Mouse (Mus musculus): Measurements from ENCODE around the gene 4930402F06Rik.

4930402F06Rik gene

DNA sequence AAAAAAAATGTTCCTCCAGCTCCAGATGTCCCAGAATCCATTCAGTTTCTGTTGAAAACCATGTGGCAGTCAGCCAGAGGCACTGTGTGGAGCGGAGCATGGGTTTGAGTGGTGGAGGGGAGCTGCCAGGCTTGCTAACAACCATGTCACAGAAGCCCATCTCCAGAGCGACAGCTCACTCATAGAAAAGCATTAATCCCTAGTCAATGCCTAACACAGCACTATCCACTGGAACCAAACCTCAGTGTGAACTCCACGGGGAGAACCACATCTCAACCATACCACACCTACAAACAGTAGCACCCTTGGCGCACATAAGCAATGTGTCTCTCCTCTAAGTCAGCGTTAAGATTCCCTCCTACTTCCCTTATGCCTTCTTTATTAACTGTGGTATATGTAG is at the start of gene 4930402F06Rik:
TSS of gene 4930402F06Rik (minus strand) at position 80 of the 400 bp plus-strand sequence.
- ATAC-seq (ENCODE audit: low TSS enrichment): peak; percentile 88

DNA sequence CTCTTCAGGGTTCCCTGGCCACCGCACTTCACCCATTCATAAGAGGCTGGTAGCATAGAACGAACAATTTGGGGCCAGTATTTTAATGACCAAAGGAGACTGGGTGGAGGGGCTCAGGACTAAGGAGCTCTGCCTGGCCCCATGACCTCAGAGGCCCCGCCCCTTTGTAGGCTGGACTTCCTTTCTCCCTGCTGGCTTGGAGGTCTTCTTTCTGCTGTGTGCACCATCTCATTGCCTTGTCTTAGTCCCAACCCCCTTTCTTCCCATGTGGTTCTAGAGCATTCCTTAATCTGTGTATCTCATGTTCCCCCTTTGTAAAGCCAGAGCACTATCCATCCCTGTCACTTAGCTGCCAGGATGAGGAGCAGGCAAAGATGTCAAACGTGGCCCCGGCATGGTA is 49.3 kb upstream of the 4930402F06Rik start:
- no peak for ATAC-seq (ENCODE audit: low TSS enrichment)

DNA sequence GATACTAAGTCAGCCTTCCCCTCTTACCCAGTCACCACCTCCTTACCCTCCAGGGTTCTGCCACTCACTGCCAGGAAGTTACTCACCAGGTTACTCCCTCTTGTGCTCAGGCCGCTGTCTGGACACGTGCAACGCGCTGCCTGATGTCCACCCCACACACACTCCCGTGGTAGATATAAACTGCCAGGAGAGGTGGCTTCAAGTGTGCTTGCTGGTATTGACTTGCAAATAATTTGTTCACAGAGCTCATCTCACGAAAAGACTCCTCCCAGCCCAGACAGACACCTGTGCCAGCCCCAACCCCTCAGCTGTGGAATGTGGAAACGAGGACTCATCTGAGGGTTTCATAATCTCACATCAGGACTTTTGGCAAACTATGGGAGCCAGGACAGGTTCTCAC is 48.6 kb upstream of the 4930402F06Rik start:
- no peak for ATAC-seq (ENCODE audit: low TSS enrichment)

DNA sequence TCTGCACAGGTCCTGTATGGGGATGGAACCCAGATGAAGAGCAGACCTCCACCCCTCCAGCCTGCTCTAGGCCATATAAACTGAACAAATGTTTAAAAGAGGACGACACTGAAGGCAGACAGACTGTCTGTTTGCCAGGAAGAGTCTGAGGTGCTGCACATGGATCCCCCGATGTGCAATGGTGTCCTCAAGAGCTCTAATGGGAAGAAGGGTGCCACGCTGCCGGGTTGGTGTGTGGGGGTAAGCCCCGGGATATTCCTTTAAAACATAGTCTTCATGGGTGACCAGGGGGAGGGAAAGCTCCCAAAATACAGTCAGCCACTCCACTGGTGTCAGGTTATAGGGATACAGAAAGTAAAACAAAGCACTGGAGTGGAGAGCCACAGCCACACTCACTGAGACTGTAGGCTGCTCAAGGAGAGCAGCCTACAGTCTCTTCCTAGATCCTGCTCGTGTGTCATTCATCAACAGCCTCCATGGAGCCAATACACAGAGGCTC is 47.8 kb upstream of the 4930402F06Rik start:
- no peak for ATAC-seq (ENCODE audit: low TSS enrichment)

DNA sequence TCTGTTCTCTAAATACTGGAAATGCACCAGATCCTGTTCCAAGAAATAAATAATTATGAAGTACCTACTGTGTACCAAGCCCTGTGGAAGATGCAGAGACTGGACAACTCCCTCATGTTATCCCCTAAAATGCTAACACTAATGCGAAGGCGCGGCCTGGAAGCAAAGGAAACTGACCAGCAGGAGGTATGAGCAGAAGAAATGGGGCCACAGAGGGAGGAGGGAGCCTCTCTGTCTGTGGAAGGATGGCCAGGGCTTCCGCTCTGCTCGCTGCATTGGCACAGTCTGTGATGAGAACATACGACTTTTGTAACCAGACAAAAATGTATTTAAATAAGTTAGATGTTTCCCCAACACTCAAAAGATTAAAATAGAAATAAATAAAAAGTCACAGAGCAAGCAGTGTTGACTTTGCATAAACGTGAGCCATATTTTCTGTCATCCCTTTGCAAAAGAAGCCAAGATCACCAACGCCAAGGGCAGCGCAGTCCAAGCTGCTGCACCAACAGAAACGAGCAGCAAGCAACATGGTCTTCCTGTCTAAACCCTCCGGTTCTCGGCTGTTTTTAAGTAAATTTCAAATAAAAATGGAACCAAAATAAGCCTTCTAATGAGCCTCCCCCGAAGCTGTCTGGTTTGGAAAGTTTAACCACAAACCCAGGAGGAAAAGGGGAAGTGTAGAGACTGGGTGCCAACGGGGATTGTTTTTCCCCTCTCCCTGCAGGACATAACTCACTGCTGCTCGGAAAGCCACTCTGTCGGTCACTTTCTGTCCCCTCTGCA is 47.2 kb upstream of the 4930402F06Rik start:
- ATAC-seq (ENCODE audit: low TSS enrichment): no peak

DNA sequence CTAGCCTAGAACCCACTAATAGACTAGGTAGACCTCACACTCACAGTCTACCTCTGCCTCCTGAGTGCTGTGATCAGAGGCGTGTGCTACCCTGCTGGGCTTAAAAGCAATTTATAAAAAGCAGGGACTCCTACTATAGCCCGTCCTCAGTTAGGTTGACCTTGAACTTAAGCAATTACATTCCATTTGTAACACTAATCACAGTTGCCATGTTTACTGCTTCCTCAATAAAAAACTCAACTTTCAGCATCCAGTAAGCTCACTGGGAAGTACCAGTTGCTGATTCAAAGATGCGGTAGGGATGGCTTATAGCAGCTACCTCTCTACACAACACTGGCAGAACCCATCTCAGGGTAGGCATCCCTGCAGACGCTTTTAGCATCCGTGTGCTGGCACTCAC is 46.4 kb upstream of the 4930402F06Rik start:
- no peak for ATAC-seq (ENCODE audit: low TSS enrichment)

DNA sequence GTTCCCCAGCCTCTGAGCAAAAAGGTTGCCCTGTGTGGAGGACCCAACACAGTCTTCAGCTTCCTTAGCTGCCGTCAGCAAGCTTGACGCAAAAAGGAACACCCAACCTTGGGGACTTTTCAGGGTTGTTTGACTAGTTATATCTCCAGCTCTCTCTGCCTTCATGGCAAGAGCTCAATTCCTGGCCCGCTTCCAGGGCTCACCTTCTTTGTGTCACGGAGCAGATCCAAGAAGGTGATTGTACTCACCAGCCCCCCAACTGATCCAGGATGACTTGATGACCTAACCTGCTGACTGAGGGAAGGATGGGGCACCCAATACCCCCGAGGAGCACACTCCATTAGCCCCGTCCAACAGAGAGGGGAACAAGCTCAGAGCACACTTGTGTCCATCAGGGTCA is 45.1 kb upstream of the 4930402F06Rik start:
- ATAC-seq (ENCODE audit: low TSS enrichment): no peak

DNA sequence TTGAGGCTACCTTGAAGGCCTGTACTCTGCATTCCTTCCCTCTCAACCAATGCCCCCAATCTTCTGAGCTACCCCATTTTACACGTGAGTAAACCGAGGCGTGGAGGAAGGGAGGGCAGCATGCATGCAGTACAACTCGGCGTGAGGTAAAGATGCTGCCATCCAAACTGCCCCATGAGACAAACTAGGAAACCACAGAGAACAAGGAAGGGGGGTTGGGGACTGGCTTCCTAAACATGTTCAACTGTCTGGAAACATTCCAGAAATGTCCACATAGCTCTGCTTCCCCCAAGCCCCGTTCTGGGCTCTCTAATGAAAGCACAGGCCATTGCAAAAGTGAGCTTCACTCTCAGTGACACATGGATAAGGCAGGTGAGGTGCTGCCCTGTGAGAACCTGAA is 44.4 kb upstream of the 4930402F06Rik start:
- ATAC-seq (ENCODE audit: low TSS enrichment): no peak

DNA sequence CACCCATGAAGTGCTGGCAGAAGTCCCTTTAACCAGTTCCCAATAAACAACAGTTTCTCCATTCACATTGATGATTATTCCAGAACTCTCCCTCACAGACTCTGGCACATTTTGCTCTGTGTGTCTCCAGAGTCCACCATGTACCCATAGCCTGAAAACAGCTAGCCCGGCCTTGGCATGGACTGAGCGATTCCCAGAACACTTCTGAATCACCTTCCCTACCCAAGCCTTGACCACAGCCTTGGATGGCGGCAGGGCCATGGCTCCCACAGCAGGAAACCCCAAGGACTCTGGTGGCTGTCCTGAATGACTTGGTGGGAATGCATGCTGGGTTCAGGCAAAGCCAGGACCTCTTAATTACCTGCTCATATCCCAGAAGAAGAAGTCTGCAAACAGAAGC is 43.5 kb upstream of the 4930402F06Rik start:
- ATAC-seq (ENCODE audit: low TSS enrichment): no peak

DNA sequence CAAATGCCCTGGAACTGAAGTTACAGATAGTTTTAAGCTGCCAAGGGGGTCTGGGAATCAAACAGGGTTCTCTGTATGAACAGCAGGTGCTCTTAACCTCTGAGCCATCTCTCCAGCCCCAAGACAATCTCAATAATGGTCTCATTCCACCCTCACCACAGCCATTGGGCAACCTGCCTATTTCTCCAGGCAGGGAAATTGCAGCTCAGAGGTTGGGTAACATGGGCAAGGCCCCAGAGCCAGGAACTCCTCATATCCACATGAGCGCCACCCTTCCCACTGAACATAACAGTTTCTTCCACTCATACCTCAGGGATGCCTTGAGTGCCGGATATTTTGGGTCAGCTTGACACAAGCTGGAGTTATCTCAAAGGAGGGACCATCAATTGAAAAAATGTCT is 40.8 kb upstream of the 4930402F06Rik start:
- no peak for ATAC-seq (ENCODE audit: low TSS enrichment)

DNA sequence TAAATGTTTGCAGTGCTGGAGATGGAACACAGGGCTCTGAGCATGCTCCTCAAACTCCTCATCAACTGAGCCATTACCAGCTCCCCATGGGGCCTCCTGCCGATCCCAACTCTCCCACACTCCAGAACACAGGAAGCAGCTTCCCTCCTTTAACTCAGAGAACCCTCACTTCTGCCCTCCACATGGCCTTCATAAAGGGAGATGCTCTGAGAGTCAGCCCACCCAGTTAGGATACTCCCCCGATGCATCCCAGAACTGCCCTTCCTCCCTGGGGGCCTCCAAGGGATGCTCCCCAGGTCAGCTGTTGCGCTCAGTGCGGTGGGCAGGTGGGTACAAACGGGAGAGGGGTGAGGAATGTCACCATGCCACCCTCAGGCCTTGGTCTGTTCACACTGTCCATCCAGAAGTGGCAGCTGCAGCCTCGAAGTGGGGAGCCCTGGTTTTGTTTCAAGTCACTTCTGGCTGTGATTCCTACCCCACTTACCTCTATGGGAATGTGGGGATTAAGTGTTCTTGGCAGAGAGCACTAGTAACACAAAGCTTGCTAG is 37.7 kb upstream of the 4930402F06Rik start:
- no peak for ATAC-seq (ENCODE audit: low TSS enrichment)

DNA sequence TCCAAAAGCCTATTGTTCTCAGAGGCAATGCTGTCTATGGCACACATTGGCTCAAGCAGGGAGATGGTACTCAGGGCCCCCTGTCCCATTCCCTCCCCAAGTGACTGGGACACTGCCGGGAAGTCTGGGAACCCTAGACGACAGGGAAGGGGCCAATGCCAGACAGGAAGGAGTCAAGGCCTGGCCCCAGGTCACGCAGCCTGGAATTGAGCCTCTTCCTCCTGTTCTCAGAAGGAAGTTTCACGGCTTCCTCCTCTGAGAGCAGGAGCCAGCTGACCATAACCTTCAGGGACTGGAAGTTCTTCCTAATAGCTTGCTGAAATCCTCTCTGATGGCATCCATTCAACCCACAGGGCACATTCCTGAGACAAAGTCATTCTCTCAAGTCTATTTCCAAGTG is 36.5 kb upstream of the 4930402F06Rik start:
- ATAC-seq (ENCODE audit: low TSS enrichment): no peak

DNA sequence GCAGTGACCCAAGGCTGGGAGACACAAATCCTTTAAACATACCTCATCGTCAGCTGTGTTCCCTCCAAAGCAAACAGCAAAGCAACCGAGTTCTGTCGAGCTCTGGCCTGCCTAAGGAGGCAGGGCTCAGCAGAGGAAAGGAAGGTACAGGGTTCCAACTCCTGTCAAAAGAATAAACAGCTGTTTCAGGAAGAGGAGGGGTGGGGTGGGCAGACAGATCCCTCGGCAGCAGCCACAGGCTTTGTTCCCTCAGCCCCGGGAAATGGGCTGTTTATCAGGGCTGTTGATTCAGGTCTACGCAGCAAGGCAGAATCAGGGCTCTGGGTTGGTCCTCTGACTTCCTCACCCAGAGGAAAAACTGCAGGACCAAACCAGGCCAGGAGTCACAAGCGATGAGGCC is 35.5 kb upstream of the 4930402F06Rik start:
- no peak for ATAC-seq (ENCODE audit: low TSS enrichment)

DNA sequence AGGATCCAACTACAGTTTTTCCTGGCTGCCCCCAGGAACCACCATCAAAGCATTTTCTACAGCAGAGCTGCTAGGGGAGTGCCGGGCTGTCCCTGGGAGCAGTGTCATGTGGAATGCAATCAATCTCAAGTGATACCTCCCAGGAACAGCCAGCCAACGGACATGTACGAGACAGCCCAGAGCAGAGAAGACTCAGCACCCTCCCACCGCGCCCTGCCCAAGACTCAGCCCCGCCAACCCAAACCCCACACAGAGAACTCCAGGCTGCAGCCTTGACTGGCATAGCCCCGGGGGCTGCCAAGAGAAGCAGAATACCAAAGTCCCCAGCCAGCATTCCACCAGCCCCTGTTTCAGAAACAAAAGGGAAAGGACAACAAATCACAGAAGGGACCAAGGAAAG is 35.0 kb upstream of the 4930402F06Rik start:
- no peak for ATAC-seq (ENCODE audit: low TSS enrichment)

DNA sequence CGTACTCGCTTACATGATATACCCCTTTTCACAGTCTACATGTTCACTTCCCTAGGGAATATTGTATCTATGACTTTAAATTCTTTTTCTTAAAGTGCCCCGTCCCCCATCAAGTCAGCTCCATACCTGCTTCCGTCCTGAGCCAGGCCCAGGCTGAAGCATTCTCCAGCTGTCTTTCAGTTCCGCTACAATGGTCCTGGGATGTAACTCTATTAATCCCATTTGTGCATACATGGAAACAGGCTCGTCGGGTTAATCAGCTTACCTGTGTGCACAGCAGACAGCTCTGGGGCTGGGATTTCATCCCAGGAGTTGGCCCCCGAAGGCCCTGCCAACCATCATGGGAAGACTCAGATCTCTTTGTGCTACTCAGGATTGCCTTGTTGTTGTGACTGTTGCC is 33.8 kb upstream of the 4930402F06Rik start:
- no peak for ATAC-seq (ENCODE audit: low TSS enrichment)

DNA sequence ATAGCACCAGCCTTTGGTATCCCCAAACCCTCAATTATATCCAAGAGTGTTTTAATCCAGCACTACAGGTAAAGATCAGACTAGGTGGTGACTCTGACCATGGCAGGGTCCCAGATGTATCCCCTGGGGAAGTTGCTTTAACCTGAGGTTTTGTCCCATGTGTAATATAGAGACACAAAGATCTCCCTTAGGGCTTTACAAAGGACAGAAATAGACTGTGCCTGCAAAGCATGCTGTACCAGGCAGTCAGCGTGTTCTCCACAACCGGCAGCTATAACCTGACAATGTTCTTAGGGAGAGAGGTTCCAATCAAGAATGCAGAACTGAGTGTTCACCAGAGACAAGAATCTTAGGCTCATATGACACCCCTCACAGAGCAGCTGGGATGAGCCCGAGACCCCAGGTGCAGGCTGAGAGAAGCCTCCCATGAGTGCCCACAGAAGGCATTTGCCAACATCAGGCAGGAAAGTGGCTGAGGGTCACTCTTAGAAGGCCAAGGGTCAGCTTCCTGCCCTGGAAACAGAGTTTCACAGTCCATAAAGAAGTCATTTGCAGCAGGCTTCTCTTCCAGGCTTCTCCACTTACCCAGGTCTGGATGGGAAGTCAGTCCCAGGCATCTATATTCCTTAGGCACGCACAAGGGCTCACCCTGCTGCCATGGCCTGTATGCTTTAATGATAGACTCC is 31.8 kb upstream of the 4930402F06Rik start:
- no peak for ATAC-seq (ENCODE audit: low TSS enrichment)

DNA sequence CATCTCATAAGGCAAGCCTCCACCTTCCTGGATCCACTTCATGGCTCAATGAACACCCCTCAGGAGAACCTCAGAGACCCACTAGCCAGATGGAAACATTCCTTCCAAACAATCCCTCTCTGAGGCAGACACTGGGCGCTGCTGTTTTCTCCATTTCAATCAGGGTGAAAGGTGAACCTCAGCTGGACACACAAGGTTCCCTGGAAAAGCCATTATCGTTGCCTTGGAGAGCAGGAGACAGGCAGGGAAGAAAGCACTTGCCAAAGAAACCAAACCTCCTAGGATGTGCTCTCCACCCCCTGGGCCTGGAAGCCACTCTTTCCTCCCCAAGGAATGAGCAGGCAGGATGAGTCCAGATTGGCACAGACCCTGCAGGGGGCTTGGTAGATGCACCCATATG is 30.6 kb upstream of the 4930402F06Rik start:
- ATAC-seq (ENCODE audit: low TSS enrichment): no peak

DNA sequence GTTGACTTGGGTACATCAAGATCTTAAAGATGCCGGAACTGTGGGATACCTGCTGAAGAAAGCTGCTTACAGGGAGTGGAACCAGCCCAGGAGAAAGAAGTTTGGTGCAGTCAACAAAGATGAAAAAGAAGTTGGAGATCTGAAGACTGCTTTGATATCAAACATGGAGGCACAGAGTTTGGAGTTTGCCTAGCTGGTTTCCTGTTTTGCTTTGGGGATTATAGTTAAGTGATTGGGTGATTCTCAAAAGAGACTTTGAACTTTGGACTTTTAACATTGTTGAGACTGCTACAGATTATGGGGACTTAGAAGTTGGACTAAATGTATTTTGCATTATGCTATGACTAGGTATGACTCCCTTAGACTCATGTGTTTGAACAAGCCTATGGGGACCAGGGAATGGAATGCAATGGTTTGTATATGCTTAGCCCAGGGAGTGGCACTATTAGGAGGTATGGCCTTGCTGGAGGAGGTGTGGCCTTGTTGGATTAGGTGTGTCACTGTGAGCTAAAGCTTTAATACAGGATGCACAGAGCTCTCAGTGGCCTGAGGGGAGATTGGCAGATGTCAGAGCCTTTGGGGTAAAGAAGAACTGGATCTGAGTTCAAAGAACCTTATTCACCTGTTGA is 26.9 kb upstream of the 4930402F06Rik start:
- ATAC-seq (ENCODE audit: low TSS enrichment): no peak

DNA sequence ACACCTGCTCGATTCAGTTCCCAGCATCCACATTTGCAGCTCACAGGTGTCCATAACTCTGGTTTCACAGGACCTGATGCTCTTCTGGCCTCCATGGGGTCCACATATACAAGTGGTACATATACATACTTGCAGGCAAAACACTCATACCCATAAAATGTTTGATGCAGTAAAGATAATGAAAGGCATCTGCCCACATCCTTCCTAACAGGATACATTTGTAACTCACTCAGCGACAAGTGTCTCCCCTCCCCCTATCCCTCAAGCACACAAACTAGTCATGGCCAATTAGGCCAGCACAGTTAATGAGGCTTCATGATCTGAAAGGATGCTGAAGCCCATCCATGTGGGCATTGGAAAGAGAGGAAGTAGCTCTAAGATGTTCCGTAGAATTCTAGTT is 25.4 kb upstream of the 4930402F06Rik start:
- no peak for ATAC-seq (ENCODE audit: low TSS enrichment)

DNA sequence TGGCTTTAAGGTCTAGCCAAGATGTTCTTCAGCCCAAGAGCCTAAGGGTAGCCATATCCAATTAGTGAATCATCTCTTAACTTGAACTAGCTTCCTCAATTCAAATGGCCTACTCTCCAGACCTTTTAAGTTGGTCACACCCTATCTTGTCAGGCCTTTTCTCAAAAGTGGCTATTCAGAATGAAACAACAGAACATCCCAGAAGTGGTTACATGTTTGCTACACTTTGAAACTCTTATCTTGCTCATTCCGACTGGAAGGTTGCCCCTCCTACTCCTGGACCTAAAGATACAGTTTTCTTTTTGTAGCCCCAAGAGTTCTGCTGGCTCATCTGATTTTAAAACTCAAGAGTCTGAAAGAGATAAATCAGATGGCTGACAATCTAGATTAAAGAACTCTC is 23.7 kb upstream of the 4930402F06Rik start:
- no peak for ATAC-seq (ENCODE audit: low TSS enrichment)

DNA sequence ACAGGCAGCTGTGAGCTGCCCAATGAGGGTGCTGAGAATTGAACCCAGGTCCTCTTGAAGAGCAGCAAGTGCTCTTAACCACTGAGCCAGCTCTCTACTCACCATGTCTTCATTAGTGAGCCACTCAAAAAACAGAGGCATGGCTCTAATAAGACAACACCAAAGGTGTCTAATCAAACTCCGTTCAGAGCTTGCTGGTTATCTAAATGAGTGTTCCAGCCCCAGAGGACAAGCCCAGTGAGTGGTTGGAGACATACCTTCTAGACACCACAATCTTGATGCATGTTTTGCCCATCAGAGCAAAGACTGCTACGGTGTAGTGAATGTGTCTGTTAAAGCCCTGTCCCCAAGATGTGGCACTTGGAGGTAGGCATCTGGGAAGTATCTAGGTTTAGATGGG is 22.7 kb upstream of the 4930402F06Rik start:
- no peak for ATAC-seq (ENCODE audit: low TSS enrichment)

DNA sequence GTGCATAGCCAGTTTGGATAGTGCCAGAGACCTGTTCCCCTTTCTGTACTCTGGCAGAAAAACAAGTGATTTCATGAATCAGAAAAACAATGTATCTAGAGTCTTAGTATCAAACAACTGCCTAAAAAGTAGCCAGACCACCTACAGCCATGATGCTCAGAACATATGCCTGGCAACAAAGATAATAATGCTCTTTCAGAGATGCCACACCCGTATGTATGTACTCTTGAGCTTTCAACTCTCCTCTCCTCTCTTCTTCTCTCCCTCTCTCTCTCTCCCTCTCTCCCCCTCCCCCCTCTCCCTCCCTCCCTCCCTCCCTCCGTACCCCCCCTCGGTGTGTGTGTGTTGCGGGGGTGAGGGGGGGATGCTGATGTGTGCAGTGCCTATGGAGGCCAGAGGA is 22.3 kb upstream of the 4930402F06Rik start:
- ATAC-seq (ENCODE audit: low TSS enrichment): no peak

DNA sequence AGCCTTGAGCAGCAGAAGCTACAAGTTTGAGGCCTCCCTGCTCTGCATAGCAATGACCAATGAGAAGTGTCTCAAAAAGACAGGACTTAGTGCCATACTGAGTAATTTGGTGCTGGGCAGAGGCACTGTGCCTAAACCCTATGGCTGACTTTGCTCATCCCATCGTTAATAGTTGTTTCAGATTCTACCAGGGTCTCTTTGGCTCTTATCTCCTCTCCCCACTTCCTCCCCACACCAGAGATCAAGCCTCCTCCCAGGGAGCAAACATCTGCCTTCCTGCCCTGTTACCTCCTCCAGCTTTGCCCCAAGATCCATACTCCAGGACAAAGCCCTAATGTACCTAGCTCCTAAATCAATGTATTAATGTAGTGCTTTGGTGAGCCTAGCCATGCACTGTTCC is 20.3 kb upstream of the 4930402F06Rik start:
- ATAC-seq (ENCODE audit: low TSS enrichment): no peak
